Mouse (Mus musculus) brain, embryonic 14.5 days (tissue): ENCODE measurements around the gene Parp2.

ENCODE experiments used
- CTCF ChIP-seq: fragments of 200-500 bp; IDR thresholded peaks from 2 replicates; pipeline ENCODE4 v1.5.1; 2012; ENCODE audit warnings: inconsistent platforms, mild to moderate bottlenecking, moderate library complexity, borderline replicate concordance; ENCODE audit not compliant: insufficient read depth, insufficient read length; ENCODE audit errors: extremely low read depth
- POLR2A ChIP-seq: fragments of 200-500 bp; IDR thresholded peaks from 2 replicates; pipeline ENCODE4 v1.6.1; 2012; ENCODE audit warnings: mild to moderate bottlenecking, inconsistent platforms, borderline replicate concordance; ENCODE audit not compliant: poor library complexity, insufficient read depth, insufficient read length, severe bottlenecking; ENCODE audit errors: extremely low read depth

DNA sequence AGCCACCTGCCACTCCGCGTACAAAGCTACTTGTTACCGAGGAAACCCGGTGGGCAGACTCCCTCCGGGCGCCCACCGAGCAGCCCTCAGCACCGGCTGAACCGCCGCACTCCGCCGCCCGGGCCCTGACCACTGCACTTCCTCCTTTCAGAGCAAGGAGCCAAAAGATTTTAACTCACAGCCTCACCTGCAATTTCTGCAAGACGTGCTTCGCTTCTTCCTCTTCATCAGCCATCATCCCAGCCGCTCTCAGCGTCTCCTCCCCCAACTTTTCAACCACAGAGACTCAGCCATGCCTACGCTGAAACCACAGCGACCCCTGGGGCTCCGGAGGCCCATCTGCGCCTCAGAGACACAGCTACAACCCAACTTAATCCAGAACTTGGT lies 22.4 kb upstream of the Parp2 start, which contains the start of gene Ttc5:
- peak; percentile 94 for TF ChIP-seq CTCF
- TF ChIP-seq POLR2A: no peak
